Mouse (Mus musculus) monocyte, adult 5-6 weeks (primary cell): ENCODE data around the gene Kcnj11. TPM values are rescaled to one million over a fixed set of nuclear protein-coding genes. Genes with fewer than 3 reads are reported as not detected.

Source experiments
- ATAC-seq: fragments of 153-309, 156-312 bp; replicated peaks from 2 replicates; pipeline ENCODE4 v1.8.0; 2017; ENCODE audit warnings: mild to moderate bottlenecking; ENCODE audit not compliant: low TSS enrichment, insufficient number of reproducible peaks, severe bottlenecking, poor library complexity, low FRiP score
- total RNA-seq: library from RNA; stranded (forward); fragments of 200-1000, 200-491, 200-594 nt; gene quantifications from 3 replicates; pipeline ENCODE4 v1.2.3, GENCODE M21; 2017

The Kcnj11 gene
- not detected in 3 replicates for total RNA-seq

DNA sequence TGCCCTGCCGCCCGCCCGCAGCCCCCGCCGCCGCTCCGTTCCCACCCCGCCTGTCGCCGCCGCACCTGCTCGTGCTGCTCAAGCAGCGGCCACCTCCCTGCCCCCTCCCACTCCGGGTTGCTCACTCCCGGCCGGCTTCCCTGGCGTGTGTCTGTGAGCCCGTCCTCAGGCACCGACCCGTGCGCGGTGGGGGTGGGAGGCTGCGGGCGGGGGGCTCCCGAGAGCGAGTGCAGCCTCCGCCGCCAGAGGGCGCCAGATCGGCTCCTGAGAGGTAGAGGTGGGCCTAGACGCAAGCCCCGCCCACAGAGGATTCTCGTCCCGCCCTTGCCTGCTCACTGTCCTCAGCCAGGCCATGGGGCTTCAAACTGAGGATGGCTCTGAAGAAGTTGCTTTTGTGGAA is at the start of gene Kcnj11:
Gene Kcnj11 (minus strand): TSS at position 202 of the 400 bp plus-strand sequence.
- no peak for ATAC-seq

DNA sequence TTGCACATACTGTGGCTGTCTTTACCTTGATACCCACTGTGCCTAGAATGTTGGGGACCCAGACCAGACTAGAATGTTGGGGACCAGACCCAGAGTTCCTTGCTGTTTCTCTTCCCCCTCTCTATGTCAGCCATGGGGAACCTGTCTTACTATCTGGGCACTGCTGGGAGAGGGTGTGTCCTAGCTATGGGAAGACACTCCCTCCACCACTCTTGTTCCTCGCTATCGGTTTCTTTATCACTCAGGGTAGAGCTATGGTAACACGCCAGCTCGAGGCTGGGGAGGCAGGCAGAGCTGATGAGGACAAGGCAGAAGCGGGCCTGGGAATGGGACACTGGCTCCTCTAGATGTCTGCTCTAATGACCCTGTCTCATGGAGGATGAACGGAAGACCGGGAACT is 46.9 kb upstream of the Kcnj11 start:
- no peak for ATAC-seq

DNA sequence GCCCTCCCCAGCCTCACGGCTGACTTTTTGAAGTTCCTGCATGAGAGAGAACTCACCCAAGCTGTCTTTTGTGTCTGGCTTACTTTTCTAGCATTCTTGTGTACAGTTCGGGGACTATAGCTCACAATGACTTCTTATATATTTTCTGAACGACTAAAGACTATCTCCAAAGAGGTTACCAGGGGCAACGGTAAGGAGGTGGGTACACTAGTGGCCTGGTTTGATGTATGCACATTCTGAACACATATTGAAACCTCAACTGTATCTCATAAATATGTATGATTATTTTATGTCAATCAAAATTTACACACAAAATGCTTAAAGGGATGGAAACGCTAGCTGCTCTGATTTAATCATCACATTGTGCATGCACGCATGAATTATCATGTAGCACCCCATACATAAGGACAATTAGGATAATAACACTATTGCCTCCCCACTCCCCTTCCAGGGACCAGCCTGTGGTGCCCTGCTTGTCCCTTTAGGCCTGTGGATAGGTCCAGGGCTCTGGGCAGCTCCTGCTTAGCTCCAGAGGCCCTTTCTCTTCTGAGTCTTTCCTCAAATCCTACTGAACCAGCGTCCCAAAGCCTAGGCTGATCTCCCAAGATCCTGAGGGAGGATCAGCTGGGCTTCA is 46.2 kb upstream of the Kcnj11 start:
- no peak for ATAC-seq

GRCm38 (mm10) chr7:46144061-46144460 is 43.5 kb upstream of the Kcnj11 start:
- ATAC-seq, result no peak

GRCm38 (mm10) chr7:46138329-46138930 is 37.9 kb upstream of the Kcnj11 start:
- ATAC-seq, result no peak

DNA sequence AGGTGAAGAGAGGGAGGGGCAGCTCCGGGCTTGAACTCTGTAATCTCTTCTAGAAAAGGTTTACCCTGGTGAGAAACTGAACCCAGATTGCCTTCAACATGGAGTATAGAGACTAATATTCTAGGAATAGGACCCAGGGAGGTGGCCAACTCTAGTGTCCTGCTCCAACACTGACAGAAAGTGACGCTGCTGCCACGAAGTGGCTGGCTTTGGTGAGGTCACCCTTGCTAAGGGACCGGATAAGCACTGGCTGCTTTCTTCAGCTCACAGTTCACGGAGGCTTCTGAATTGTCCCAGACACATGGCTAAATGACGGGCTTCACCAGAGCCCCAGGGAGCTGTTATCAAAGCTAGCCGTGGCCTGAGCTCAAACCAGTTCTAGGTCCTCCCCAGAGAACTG is 33.3 kb upstream of the Kcnj11 start:
- ATAC-seq, result no peak

DNA sequence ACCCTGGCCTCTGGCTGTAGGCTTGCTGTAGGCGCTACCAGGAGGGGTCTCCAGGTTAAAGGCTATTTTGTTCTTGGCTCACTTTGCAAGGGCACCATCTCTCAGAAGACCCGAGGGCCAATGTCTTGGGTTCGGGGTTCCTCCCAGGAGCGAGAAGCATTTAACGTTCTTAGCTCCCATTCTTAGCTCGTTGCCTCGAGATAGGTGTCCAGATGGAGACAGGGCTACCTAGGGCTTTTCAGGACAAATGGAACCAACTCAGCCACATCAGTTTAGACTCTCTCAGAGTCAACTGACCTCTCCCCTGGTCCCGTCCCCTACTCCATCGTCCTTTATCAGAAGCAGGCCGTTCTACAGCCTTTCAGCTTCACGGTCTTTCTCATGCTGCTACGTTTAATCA is 31.7 kb upstream of the Kcnj11 start:
- no peak for ATAC-seq

DNA sequence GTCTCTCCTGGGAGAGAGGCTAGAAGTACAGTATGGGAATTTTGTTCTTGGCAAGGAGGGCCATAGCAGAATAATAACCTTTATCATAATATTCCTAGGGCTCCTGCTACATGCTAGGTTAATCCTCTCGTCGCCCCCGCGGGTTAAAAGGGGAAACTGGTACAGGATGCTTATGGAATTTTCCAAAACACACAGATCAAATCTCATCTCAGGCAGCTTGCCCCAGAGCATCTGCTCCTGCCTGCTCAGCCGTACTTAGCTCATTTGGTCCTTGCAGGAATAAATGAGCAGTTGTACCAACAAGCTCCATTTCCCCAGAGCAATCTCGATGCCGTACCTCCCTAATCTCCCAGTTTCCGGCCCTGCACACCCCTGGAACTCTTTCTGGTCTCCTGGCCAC is 31.2 kb upstream of the Kcnj11 start:
- no peak for ATAC-seq

GRCm38 (mm10) chr7:46131266-46131665 is 30.7 kb upstream of the Kcnj11 start:
- no peak for ATAC-seq

- ATAC-seq, result no peak
Observed at GRCm38 (mm10) chr7:46130723-46131122, 30.2 kb upstream of the Kcnj11 start.

DNA sequence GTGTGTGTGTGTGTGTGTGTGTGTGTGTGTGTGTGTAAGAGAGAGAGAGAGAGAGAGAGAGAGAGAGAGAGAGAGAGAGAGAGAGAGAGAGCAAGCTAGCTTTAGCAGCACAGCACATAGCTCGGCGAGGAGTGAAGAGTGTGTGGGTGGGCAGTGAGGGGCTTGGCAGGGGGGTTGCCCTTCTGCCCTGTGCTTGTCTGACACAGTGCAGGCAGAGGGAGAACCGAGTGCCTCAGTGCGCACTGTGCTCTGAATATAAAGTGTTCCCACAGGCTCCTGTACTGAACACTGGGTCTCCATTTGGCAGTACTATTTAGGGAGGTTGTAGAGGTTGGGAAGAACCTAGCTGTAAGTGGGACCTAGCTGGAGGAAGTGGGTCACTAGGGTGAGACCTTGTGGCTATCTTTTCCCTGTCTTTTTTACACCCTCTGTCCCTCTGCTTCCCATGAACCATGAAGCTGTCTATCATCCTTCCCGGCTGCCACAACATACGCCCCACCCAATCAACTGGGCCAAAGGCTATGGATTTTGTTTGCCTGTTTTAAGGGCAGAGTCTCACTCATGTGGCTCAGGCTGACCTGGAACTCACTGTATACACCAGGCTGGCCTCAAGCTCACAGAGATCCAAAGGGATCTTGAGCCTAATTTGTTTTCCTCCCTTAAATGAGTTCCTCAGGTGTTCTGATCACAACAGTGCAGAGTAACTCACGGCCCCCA is 29.1 kb upstream of the Kcnj11 start:
- ATAC-seq, result no peak

DNA sequence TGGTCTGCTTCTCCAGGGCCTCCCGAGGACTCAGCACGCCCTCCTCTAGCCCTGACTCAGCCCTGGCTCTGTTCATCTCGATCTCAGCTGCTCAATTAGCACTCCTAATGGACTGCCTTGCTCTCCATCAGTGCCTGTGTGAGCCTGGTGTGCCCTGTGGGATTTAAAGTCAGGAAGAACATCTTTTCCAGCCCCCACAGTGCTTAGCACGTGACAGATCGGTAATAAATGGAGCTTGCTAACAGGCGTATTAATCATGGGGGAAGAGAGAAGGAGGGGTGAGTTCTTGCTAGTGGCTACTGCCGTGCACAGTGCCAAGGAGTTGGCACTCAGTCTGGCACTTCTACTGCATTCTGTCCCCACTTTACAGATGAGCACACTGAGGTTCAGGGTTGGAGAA is 27.6 kb upstream of the Kcnj11 start:
- ATAC-seq, result no peak

DNA sequence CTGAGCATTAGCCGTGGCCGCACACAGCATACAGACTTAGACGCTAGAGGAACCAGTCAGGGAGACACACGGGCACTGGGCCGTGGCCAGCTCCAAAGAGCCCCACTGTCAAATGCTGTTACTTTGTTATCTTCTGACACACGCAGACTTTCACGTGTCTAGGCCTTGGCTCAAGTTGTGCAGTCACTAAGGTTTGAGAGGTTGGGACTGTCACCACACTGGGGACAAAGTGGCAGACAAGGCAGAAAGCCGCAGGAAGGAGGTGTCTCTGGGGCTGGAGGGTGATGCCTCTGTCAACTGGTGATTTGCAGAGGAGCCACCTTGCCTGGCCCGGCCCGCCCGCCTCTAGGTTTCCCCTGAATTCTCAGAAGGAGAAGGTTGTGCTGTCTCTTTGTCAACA is 24.8 kb upstream of the Kcnj11 start:
- no peak for ATAC-seq

- no peak for ATAC-seq
Observed at GRCm38 (mm10) chr7:46124460-46124859, 23.9 kb upstream of the Kcnj11 start.

DNA sequence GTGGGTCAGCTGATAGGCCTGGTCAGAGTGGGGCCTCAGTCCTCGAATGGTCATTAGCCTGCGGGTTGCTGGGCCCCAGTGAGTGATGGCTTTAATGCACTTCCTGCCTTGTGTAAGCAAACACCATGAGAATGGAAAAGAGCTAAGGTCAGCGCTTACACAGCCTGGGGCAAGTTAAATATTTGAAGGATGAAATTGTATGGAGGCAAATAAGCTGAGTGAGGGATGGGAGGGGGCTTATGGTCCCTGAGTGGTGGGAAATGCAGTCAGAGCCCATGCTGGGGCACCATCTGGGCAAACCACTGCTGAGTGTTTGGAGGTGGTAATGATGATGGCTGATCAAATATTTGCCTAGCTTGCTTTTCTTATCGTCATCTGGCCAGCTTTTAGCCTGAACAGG is 22.4 kb upstream of the Kcnj11 start:
- no peak for ATAC-seq

GRCm38 (mm10) chr7:46117035-46117434 is 16.5 kb upstream of the Kcnj11 start:
- no peak for ATAC-seq

GRCm38 (mm10) chr7:46116118-46116581 is 15.6 kb upstream of the Kcnj11 start:
- ATAC-seq, result no peak

DNA sequence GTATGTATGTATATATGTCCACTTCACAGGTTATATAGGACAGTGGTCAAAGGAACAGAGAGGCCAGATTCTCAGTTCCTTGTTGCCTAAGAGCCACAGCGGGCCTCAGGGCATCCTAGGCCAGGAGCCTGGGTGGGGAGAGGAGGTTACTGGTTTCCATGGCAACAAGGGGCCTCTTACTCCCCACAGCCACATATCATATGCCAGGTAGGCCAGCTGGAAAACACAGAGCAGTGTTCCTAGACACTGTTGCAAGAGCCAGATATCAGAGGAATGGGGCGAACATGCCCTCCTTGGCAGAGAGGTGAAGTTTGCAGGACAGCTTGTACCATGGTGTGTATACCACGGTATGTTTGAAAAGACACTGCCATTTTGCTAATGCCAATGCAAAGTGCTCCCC is 12.9 kb upstream of the Kcnj11 start:
- ATAC-seq, result no peak

DNA sequence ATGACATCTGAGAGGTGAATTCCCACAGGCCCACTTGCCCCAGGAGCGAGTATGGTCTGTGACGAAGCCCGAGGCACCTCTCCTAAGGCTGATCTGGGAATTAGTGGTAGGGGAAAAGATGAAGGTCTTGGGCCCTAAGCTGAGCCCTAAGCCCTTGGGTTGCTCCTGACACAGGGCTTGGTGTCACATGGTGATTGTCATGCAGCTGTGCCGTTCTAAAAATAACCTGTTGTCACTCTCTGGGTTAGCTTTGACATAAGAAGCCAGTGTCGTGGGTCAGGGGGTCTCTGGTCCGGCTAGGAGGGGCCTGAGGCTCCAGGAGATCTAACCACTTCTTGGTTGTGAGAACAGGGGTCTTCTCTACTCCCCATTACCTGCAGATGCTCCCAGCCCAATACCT is 11.4 kb upstream of the Kcnj11 start:
- ATAC-seq, result no peak

- no peak for ATAC-seq
Observed at GRCm38 (mm10) chr7:46111212-46111817, 10.8 kb upstream of the Kcnj11 start.
